Mouse (Mus musculus) liver, postnatal 0 days (tissue): ENCODE data around the gene Xiap. TPM values are rescaled to one million over a fixed set of nuclear protein-coding genes. Genes with fewer than 3 reads are reported as not detected.
A peak's percentile ranks its signal among the peaks of the same experiment; 100 is the strongest.

Experiments
- ATAC-seq: fragments of 200-750 bp; cut with Nextera tagmentation; 2 replicates; pipeline ENCODE4 v1.8.0; 2017; ENCODE audit warnings: mild to moderate bottlenecking, moderate library complexity
- DNase-seq: peaks from one replicate; pipeline ENCODE4 v3.0.0-alpha.2; 2016
- H3K27ac ChIP-seq: fragments of 300-500 bp; sonication (generic); 2 replicates; pipeline ENCODE4 v1.5.1; 2014; ENCODE audit warnings: antibody characterized with exemption, moderate library complexity, mild to moderate bottlenecking, low read depth
- H3K27me3 ChIP-seq: fragments of 300-500 bp; sonication (generic); 2 replicates; pipeline ENCODE4 v1.6.1; 2014; ENCODE audit warnings: low read length, control low read depth, mixed read lengths; ENCODE audit not compliant: insufficient read depth
- H3K36me3 ChIP-seq: fragments of 300-500 bp; sonication (generic); replicated peaks from 2 replicates; pipeline ENCODE4 v1.6.1; 2014; ENCODE audit warnings: mild to moderate bottlenecking, control low read depth, low read length, moderate library complexity, mixed read lengths; ENCODE audit not compliant: insufficient read depth
- H3K4me1 ChIP-seq: fragments of 300-500 bp; sonication (generic); 2 replicates; pipeline ENCODE4 v1.6.1; 2014; ENCODE audit warnings: antibody characterized with exemption, mild to moderate bottlenecking, control low read depth; ENCODE audit not compliant: insufficient read depth
- H3K4me2 ChIP-seq: fragments of 300-500 bp; sonication (generic); 2 replicates; pipeline ENCODE4 v1.6.1; 2014; ENCODE audit warnings: low read depth, mild to moderate bottlenecking, low read length, moderate library complexity, mixed read lengths
- H3K4me3 ChIP-seq: fragments of 300-500 bp; sonication (generic); 2 replicates; pipeline ENCODE4 v1.5.1; 2014; ENCODE audit warnings: low read depth, low read length
- H3K9ac ChIP-seq: fragments of 300-500 bp; sonication (generic); replicated peaks from 2 replicates; pipeline ENCODE4 v1.6.1; 2014; ENCODE audit warnings: mild to moderate bottlenecking, moderate library complexity
- H3K9me3 ChIP-seq: fragments of 300-500 bp; sonication (generic); 2 replicates; pipeline ENCODE4 v1.6.1; 2016; ENCODE audit warnings: mild to moderate bottlenecking, control low read depth, low read length, mixed read lengths
- CTCF ChIP-seq: sonication (generic); IDR thresholded peaks from 2 replicates; pipeline ENCODE4 v1.5.1; 2016; ENCODE audit warnings: antibody characterized with exemption, low read depth
- EP300 ChIP-seq: IDR thresholded peaks from 2 replicates; pipeline ENCODE4 v1.6.1; 2016; ENCODE audit warnings: antibody characterized with exemption, low read depth, mild to moderate bottlenecking
- WGBS: fragments of 180-500 bp; shearing (Covaris S2); extraction: QIAGEN DNeasy Blood & Tissue Kit; methylation state at CpG from one replicate; pipeline ENCODE4 v1.1.7; 2014; ENCODE audit not compliant: insufficient replicate concordance; 5-methylcytosine and 5-hydroxymethylcytosine counted together
- polyA plus RNA-seq: library from polyadenylated mRNA; unstranded; fragments of >200 nt; fragmentation: Nextera tagmentation; extraction: Ambion mirVana; gene quantifications from 2 replicates; pipeline ENCODE4 v1.2.1, GENCODE M21; 2015

The Xiap gene
- polyA plus RNA-seq, 1 experiment from 2014 or later: 9.5 TPM

- Histone ChIP-seq H3K36me3 (no peaks in the 10 kb centered on the region; the same call in 1 of the 2 replicates), H3K9ac (peak overlapping the region; percentile 76), H3K4me3 (peak overlapping the region; percentile 68), H3K4me2 (peak overlapping the region; percentile 70), H3K27me3 (no peaks in the 10 kb centered on the region), H3K9me3 (no peaks in the 10 kb centered on the region), H3K27ac (peak overlapping the region; percentile 95), H3K4me1 (0 out of 2 replicates have a peak, but pooled peaks cover 4% of the 10 kb centered on the region)
- no peak for TF ChIP-seq EP300
- TF ChIP-seq CTCF: no peak
- ATAC-seq (peak; percentile 19), DNase-seq (peak; percentile 14)
- 16% methylated on average over 3 of the region's 3 CpGs for WGBS
Measured at GRCm38 (mm10) chrX:42068875-42069257, 9.4 kb downstream of the Xiap start.

- H3K27me3 ChIP-seq: no peaks in the 10 kb centered on the region
- no peak overlapping the region for H3K9ac ChIP-seq
- H3K4me2 ChIP-seq: no peak overlapping the region
- no peak overlapping the region for H3K4me3 ChIP-seq
- 69% methylated on average over 8 of the region's 8 CpGs for WGBS
- no peak for ATAC-seq
- DNase-seq: no peak
- TF ChIP-seq EP300 (no peak), CTCF (no peak)
- no peak overlapping the region; the same call in 1 of the 2 replicates for H3K27ac ChIP-seq
- no peaks in the 10 kb centered on the region for H3K9me3 ChIP-seq
- no peaks in the 10 kb centered on the region for H3K4me1 ChIP-seq
- H3K36me3 ChIP-seq: peaks cover 3% of the 10 kb centered on the region
Measured at GRCm38 (mm10) chrX:42087731-42088130, 28.3 kb downstream of the Xiap start.

GRCm38 (mm10) chrX:42088136-42088535 is 28.7 kb downstream of the Xiap start:
- no peak overlapping the region for H3K9ac ChIP-seq
- no peak overlapping the region for H3K4me2 ChIP-seq
- H3K9me3 ChIP-seq: no peaks in the 10 kb centered on the region
- WGBS: 68% methylated on average over 5 of the region's 5 CpGs
- DNase-seq (no peak), ATAC-seq (no peak)
- TF ChIP-seq CTCF (no peak), EP300 (no peak)
- H3K4me1 ChIP-seq: no peaks in the 10 kb centered on the region
- H3K27ac ChIP-seq: no peak overlapping the region; the same call in 1 of the 2 replicates
- peaks cover 3% of the 10 kb centered on the region for H3K36me3 ChIP-seq
- no peaks in the 10 kb centered on the region for H3K27me3 ChIP-seq
- H3K4me3 ChIP-seq: no peak overlapping the region

GRCm38 (mm10) chrX:42107137-42107536 is 47.7 kb downstream of the Xiap start:
- Histone ChIP-seq H3K4me1 (no peaks in the 10 kb centered on the region), H3K36me3 (peaks cover 21% of the 10 kb centered on the region), H3K4me2 (no peak overlapping the region), H3K27ac (peak overlapping the region; percentile 66; the same call in 1 of the 2 replicates), H3K9me3 (no peaks in the 10 kb centered on the region), H3K4me3 (no peak overlapping the region), H3K27me3 (no peaks in the 10 kb centered on the region), H3K9ac (no peak overlapping the region)
- peak; percentile 74 for ATAC-seq
- peak; percentile 27; the same call in 1 of the 2 replicates for TF ChIP-seq EP300
- no peak for TF ChIP-seq CTCF
- WGBS: 65% methylated on average over 6 of the region's 6 CpGs
- DNase-seq: no peak

- H3K4me1 ChIP-seq: no peaks in the 10 kb centered on the region
- H3K4me3 ChIP-seq: no peak overlapping the region
- ATAC-seq (peak; percentile 60), DNase-seq (no peak)
- 48% methylated on average over 1 of the region's 1 CpGs for WGBS
- H3K36me3 ChIP-seq: peaks cover 9% of the 10 kb centered on the region; the same call in 1 of the 2 replicates
- H3K9ac ChIP-seq: no peak overlapping the region
- no peaks in the 10 kb centered on the region for H3K27me3 ChIP-seq
- no peak overlapping the region for H3K4me2 ChIP-seq
- TF ChIP-seq EP300: no peak
- TF ChIP-seq CTCF: no peak
- H3K27ac ChIP-seq: peak overlapping the region; percentile 79
- no peaks in the 10 kb centered on the region for H3K9me3 ChIP-seq
Measured at GRCm38 (mm10) chrX:42110585-42110984, 51.1 kb downstream of the Xiap start.

GRCm38 (mm10) chrX:42119442-42120048 is 60.1 kb downstream of the Xiap start:
- no peak overlapping the region for H3K9ac ChIP-seq
- H3K4me1 ChIP-seq: no peaks in the 10 kb centered on the region
- no peak overlapping the region for H3K27ac ChIP-seq
- TF ChIP-seq CTCF (no peak), EP300 (no peak)
- no peak for ATAC-seq
- no peaks in the 10 kb centered on the region for H3K27me3 ChIP-seq
- H3K36me3 ChIP-seq: no peaks in the 10 kb centered on the region
- no peak overlapping the region for H3K4me3 ChIP-seq
- 78% methylated on average over 6 of the region's 6 CpGs for WGBS
- no peak for DNase-seq
- no peak overlapping the region for H3K4me2 ChIP-seq
- no peaks in the 10 kb centered on the region for H3K9me3 ChIP-seq
